Mouse (Mus musculus): ENCODE data around the gene H13. TPM values are rescaled to one million over a fixed set of nuclear protein-coding genes. Genes with fewer than 3 reads are reported as not detected.

H13 gene
- total and polyA plus RNA-seq, 2 experiments from 2014 or later: 162 to 196 TPM

- 66% methylated on average over 23 of the region's 23 CpGs for WGBS
- Histone ChIP-seq H3K4me3 (ENCODE audit: low read length) (no peak overlapping the region), H3K4me1 (ENCODE audit: insufficient read depth, low read length) (0 out of 2 replicates have a peak, but pooled peaks cover 4% of the 10 kb centered on the region), H3K4me2 (ENCODE audit: low read depth, low read length) (no peak overlapping the region), H3K9me3 (ENCODE audit: low read length) (no peaks in the 10 kb centered on the region), H3K27me3 (ENCODE audit: insufficient read depth, low read length) (no peaks in the 10 kb centered on the region), H3K36me3 (ENCODE audit: insufficient read depth, low read length) (no peaks in the 10 kb centered on the region), H3K27ac (no peak overlapping the region), H3K9ac (replicated peaks; ENCODE audit: low read length) (no peak overlapping the region)
- no peak for TF ChIP-seq CTCF (IDR thresholded peaks at IDR 0.05; ENCODE audit: low read depth)
- ATAC-seq: no peak
- DNase-seq (ENCODE audit: low spot score): no peak
Measured at GRCm38 (mm10) chr2:152636246-152637005, 32.8 kb upstream of the H13 start.

GRCm38 (mm10) chr2:152637006-152637322 is 32.3 kb upstream of the H13 start:
- Histone ChIP-seq H3K9me3 (ENCODE audit: low read length) (no peaks in the 10 kb centered on the region), H3K4me3 (ENCODE audit: low read length) (no peak overlapping the region), H3K27me3 (ENCODE audit: insufficient read depth, low read length) (no peaks in the 10 kb centered on the region), H3K4me2 (ENCODE audit: low read depth, low read length) (no peak overlapping the region), H3K36me3 (ENCODE audit: insufficient read depth, low read length) (no peaks in the 10 kb centered on the region), H3K9ac (replicated peaks; ENCODE audit: low read length) (no peak overlapping the region), H3K4me1 (ENCODE audit: insufficient read depth, low read length) (0 out of 2 replicates have a peak, but pooled peaks cover 4% of the 10 kb centered on the region), H3K27ac (no peak overlapping the region)
- no peak for TF ChIP-seq CTCF (IDR thresholded peaks at IDR 0.05; ENCODE audit: low read depth)
- no peak for DNase-seq (ENCODE audit: low spot score)
- 76% methylated on average over 6 of the region's 6 CpGs for WGBS
- ATAC-seq: no peak

GRCm38 (mm10) chr2:152637381-152637780 is 31.9 kb upstream of the H13 start:
- DNase-seq (ENCODE audit: low spot score): no peak

GRCm38 (mm10) chr2:152638865-152639264 is 30.4 kb upstream of the H13 start:
- Histone ChIP-seq H3K27ac (no peak overlapping the region), H3K36me3 (ENCODE audit: insufficient read depth, low read length) (no peaks in the 10 kb centered on the region), H3K9me3 (ENCODE audit: low read length) (no peaks in the 10 kb centered on the region), H3K4me3 (ENCODE audit: low read length) (no peak overlapping the region), H3K4me2 (ENCODE audit: low read depth, low read length) (no peak overlapping the region), H3K27me3 (ENCODE audit: insufficient read depth, low read length) (no peaks in the 10 kb centered on the region), H3K9ac (replicated peaks; ENCODE audit: low read length) (no peak overlapping the region), H3K4me1 (ENCODE audit: insufficient read depth, low read length) (no peaks in the 10 kb centered on the region)
- 51% methylated on average over 6 of the region's 6 CpGs for WGBS
- DNase-seq (ENCODE audit: low spot score) (no peak), ATAC-seq (no peak)
- TF ChIP-seq CTCF (IDR thresholded peaks at IDR 0.05; ENCODE audit: low read depth): no peak

More at GRCm38 (mm10) chr2:152637381-152637780, 31.9 kb upstream of the H13 start:
- Histone ChIP-seq H3K9me3 (ENCODE audit: low read length) (no peaks in the 10 kb centered on the region), H3K36me3 (ENCODE audit: insufficient read depth, low read length) (no peaks in the 10 kb centered on the region), H3K27me3 (ENCODE audit: insufficient read depth, low read length) (no peaks in the 10 kb centered on the region), H3K4me3 (ENCODE audit: low read length) (no peak overlapping the region), H3K9ac (replicated peaks; ENCODE audit: low read length) (no peak overlapping the region), H3K4me1 (ENCODE audit: insufficient read depth, low read length) (0 out of 2 replicates have a peak, but pooled peaks cover 4% of the 10 kb centered on the region), H3K27ac (no peak overlapping the region), H3K4me2 (ENCODE audit: low read depth, low read length) (no peak overlapping the region)
- 93% methylated on average over 4 of the region's 4 CpGs for WGBS
- ATAC-seq: no peak
- TF ChIP-seq CTCF (IDR thresholded peaks at IDR 0.05; ENCODE audit: low read depth): no peak

DNA sequence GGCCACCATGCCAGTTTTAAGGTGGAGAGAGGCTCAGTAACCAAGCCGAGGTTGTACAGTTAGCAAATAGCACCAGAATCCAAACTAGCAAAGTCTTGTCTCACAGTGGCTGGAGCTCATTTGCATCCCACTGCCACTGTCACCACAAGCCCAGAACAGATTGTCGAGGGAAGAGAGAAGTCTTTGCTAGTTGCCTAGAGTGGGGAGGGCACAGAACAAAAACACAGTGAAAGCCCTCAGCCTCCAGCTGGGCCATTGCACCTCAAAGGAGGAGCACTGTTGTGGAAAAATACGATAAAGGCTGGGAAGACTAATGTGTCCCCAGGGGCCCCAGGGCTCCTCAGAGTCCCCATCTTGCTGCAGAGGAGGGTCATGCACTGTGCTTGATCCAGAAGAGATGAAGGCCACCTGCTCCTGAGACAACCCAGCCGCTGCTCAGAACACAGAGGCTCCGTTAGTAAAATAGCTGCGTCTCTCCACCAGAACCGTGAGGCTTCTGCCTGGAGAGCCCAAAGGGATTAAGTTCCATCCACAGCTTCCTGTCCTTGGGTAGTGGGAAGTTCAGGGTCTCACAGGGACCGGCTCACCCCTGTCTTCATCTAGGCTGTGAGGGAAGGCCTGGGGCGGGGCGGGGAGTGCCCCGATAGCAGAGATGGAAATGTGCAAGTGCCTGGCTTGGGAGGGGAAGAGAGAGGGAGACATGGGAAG is 29.7 kb upstream of the H13 start:
- TF ChIP-seq CTCF (IDR thresholded peaks at IDR 0.05; ENCODE audit: low read depth): no peak
- ATAC-seq: no peak
- Histone ChIP-seq H3K4me1 (ENCODE audit: insufficient read depth, low read length) (no peaks in the 10 kb centered on the region), H3K4me2 (ENCODE audit: low read depth, low read length) (no peak overlapping the region), H3K9ac (replicated peaks; ENCODE audit: low read length) (no peak overlapping the region), H3K27ac (no peak overlapping the region), H3K9me3 (ENCODE audit: low read length) (no peaks in the 10 kb centered on the region), H3K27me3 (ENCODE audit: insufficient read depth, low read length) (no peaks in the 10 kb centered on the region), H3K4me3 (ENCODE audit: low read length) (no peak overlapping the region), H3K36me3 (ENCODE audit: insufficient read depth, low read length) (no peaks in the 10 kb centered on the region)
- WGBS: 8% methylated on average over 11 of the region's 11 CpGs
- no peak for DNase-seq (ENCODE audit: low spot score)

GRCm38 (mm10) chr2:152652901-152653620 is 16.2 kb upstream of the H13 start:
- Histone ChIP-seq H3K9ac (replicated peaks; ENCODE audit: low read length) (no peak overlapping the region), H3K4me3 (ENCODE audit: low read length) (no peak overlapping the region), H3K27ac (no peak overlapping the region), H3K4me2 (ENCODE audit: low read depth, low read length) (no peak overlapping the region), H3K9me3 (ENCODE audit: low read length) (no peaks in the 10 kb centered on the region), H3K36me3 (ENCODE audit: insufficient read depth, low read length) (no peaks in the 10 kb centered on the region), H3K27me3 (ENCODE audit: insufficient read depth, low read length) (no peaks in the 10 kb centered on the region), H3K4me1 (ENCODE audit: insufficient read depth, low read length) (peaks cover 4% of the 10 kb centered on the region; the same call in 1 of the 2 replicates)
- no peak for ATAC-seq
- no peak for TF ChIP-seq CTCF (IDR thresholded peaks at IDR 0.05; ENCODE audit: low read depth)
- DNase-seq (ENCODE audit: low spot score): no peak
- 64% methylated on average over 10 of the region's 10 CpGs for WGBS
